ENCODE assay signal across 34 mouse cellular contexts in genomic region chr6:39497165-39497564, GRCm38 (mm10).
"Had no signal": no experiment of that assay in that cellular context is flagged by ENCODE, and none has a peak within 500 bp of the region (broad histone marks: within the 10 kb centered on the region; RNA-seq: fewer than 3 reads in every experiment).

No protein-coding gene starts in this region.

- ATAC-seq: hindbrain, embryonic 16.5 days; hindbrain, postnatal 0 days; inflammation-experienced regulatory T-cells, adult 6 months; intestine, embryonic 15.5 days; intestine, embryonic 16.5 days; intestine, postnatal 0 days had no signal

- H3K27ac ChIP-seq: heart, embryonic 10.5 days; heart, embryonic 13.5 days; heart, embryonic 15.5 days; hindbrain, embryonic 10.5 days; hindbrain, embryonic 12.5 days; hindbrain, embryonic 13.5 days; hindbrain, embryonic 14.5 days; hindbrain, embryonic 15.5 days; hindbrain, postnatal 0 days; intestine, embryonic 15.5 days; kidney, embryonic 15.5 days; kidney, postnatal 0 days had no signal

- DNase-seq: heart, postnatal 10 days; heart, postnatal 14 days; heart, postnatal 36 days; heart, postnatal 4 days; kidney, adult 11 months; kidney, adult 18-20 months; kidney, adult 2 months; kidney, adult 8-10 months; kidney, adult 9 months; kidney, postnatal 10 days; kidney, postnatal 14 days; kidney, postnatal 25 days; kidney, postnatal 36 days; kidney, postnatal 4 days; layer of hippocampus, adult 9-11 months; layer of hippocampus, postnatal 36 days had no signal

- H3K4me1 ChIP-seq: hindbrain, embryonic 10.5 days; intestine, embryonic 15.5 days; kidney, embryonic 15.5 days had no signal

- H3K9me3 ChIP-seq: heart, embryonic 10.5 days; heart, embryonic 12.5 days; heart, embryonic 13.5 days; heart, embryonic 15.5 days; hindbrain, embryonic 10.5 days; hindbrain, embryonic 12.5 days; hindbrain, embryonic 13.5 days; hindbrain, embryonic 15.5 days; intestine, embryonic 15.5 days; kidney, embryonic 15.5 days had no signal

- H3K9ac ChIP-seq: heart, embryonic 12.5 days; heart, embryonic 13.5 days; heart, embryonic 15.5 days; hindbrain, embryonic 12.5 days; hindbrain, embryonic 13.5 days; hindbrain, embryonic 14.5 days; hindbrain, embryonic 15.5 days; intestine, embryonic 15.5 days; kidney, embryonic 15.5 days had no signal

- H3K4me2 ChIP-seq: heart, embryonic 11.5 days; heart, embryonic 12.5 days; heart, embryonic 13.5 days; heart, embryonic 15.5 days; hindbrain, embryonic 12.5 days; hindbrain, embryonic 13.5 days; hindbrain, embryonic 14.5 days; hindbrain, embryonic 15.5 days; intestine, embryonic 15.5 days; kidney, embryonic 15.5 days had no signal

- H3K27me3 ChIP-seq: heart, embryonic 12.5 days; heart, embryonic 13.5 days; heart, embryonic 15.5 days; hindbrain, embryonic 12.5 days; hindbrain, embryonic 13.5 days; hindbrain, embryonic 15.5 days; intestine, embryonic 15.5 days; kidney, embryonic 15.5 days had no signal

- H3K4me3 ChIP-seq: heart, embryonic 10.5 days; heart, embryonic 12.5 days; heart, embryonic 13.5 days; heart, embryonic 15.5 days; hindbrain, embryonic 10.5 days; hindbrain, embryonic 12.5 days; hindbrain, embryonic 13.5 days; hindbrain, embryonic 15.5 days; intestine, embryonic 15.5 days; kidney, embryonic 15.5 days had no signal
